Mouse (Mus musculus): ENCODE data around the gene B3gnt6.
"Not testable (repeated sequence)": the region's sequence is repeated elsewhere in the genome, so short reads cannot be mapped to it uniquely, and the experiment has no call there.

The B3gnt6 gene

DNA sequence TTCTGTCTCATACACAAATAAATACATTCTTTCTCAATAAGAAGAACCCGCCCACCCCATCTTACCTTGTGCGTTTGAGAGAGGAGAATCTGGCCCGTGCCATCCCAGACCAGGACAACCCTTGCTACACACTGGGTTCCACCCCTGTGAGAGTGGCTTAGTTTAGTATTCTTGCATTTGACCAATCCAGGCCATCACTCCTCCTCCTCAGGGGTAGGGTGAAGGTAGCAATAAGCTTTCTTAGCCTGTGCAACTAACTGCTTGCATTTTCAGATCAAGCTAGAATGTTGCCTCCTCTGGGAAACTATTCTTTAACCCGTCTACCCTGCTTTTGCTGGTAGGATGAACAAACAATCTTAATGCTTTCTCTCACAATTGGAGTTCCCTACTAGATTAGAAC, at the start of gene B3gnt6:
Gene B3gnt6, minus strand, starts transcription at position 101 of the 400 bp plus-strand sequence.
- no peak for DNase-seq

GRCm38 (mm10) chr7:98236686-98237359, 37.5 kb upstream of the B3gnt6 start:
- DNase-seq: peak; percentile 89

DNA sequence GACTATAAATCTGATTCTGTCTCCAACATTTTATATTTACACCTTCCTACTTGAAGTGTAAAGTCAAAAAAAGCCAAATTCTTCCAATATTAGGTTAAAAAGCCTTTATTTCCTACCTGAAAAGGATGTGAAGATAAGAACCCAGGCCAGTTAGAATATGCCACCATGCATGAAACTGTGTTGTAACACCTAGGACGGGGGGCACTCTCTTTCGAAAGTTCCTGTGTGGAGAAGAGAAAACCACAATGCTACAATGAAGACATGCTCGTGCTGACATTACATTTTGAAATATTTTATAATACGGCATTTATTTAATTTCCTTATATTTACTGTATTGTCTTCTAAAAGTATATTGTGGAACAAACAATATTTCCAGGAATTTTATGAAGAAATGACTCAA, 24.5 kb upstream of the B3gnt6 start:
- no peak for DNase-seq

- no peak for DNase-seq
Measured at GRCm38 (mm10) chr7:98216713-98217112, 17.4 kb upstream of the B3gnt6 start.

GRCm38 (mm10) chr7:98202946-98203345, 3.7 kb upstream of the B3gnt6 start:
- DNase-seq: no peak

- no peak for DNase-seq
Measured at GRCm38 (mm10) chr7:98201493-98202028, 2.3 kb upstream of the B3gnt6 start.

- no peak for DNase-seq
Measured at GRCm38 (mm10) chr7:98200396-98200795, 1.1 kb upstream of the B3gnt6 start.

DNA sequence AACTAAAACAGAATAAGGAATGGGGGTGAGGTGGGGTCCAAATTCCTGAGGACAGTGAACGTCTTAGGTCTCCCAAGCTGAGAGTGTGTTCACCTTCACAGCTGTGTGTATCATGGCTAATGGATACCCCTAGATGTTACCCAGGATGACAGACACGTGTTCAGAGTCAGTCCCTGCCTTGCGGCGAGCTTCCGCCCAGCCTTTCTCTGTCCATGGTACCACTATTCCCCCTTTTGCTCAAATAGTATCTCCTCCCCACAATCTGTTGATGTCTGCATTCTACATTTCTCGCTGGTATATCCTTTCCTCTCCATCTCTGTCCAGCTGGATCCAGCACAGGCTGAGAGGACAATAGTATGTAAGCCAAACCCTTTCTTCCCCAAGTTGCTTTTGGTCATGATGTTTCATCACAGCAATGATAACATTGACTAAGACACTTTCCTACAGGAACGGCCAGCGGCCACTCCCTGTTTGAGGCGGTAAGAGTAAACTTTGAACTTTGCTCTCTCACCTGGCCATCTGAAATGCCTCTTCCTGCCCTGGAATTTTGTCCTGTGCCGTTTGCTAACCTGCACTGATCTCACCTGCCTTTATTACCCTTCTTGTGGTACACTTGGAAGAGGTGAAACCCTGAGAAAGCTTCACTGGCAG, 4.0 kb downstream of the B3gnt6 start:
- no peak for DNase-seq

DNA sequence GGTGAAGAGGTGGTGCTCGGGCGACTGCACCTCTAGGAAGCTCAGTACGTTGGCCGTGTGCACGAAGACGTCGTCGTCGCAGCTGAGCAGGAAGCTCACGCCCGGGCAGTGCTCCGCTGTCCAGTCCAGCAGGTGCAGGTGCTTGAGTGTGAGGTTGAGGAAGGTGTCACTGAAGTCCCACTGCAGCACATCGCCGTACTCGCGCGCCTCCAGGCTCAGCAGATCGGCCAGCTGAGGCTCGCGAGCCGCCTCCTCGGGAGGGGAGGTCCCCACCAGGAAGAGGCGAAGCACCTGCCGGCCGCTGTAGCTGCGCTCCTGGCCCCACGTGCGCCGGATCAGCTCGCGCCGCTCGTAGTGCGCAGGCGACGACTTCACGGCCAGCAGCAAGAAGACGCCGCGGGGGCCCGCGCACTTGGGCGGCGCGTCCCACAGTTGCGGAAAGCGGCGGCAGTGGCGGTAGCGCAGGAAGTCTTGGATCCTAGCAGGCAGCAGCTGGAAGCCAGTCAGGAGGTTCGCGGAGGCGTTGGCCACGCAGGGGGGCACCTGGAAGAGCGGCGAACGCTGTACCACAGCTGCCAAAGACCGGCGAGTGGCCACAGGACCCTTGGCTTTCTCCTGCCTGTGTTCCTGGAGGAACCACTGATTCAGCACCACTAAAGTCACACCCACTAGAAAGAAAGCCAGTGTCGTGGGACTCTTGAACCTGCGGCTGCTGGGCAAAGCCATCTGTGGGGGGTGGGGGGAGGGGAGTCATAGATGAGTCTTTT, 5.1 kb downstream of the B3gnt6 start:
- no peak for DNase-seq

GRCm38 (mm10) chr7:98193515-98194025, 5.7 kb downstream of the B3gnt6 start:
- DNase-seq: no peak

DNA sequence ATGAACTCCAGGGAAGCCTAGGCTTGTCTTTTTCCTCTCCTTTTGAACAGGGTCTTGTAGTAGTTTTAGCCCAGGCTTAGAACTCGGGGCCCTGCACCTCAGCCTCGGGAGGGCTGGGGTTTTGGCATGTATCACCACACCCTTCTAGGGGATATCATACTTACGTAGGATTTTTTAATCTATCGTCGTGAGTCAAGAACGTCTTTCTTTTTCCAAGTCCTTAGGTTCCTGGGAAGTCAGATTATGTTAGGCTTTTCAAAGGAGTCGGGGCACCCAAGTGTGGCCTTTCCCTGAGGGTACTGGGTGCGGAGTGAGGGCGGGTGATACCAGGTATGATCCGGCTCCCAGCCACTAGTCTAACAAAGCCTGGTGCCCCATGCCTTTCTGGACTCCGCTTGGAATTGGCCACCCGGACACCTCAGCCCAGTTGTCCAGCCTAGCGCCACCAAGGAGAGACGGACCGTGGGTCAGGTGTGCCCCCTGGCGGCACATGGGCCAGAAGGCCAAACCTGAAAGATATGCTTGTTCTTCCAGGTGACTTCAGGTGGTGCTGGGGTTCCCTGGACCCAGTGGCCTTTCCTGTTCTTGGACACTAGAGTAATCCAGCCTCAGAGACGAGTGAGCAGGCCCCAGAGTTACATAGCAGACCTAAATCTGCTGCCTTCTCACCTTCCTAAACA, 7.6 kb downstream of the B3gnt6 start:
- no peak for DNase-seq

GRCm38 (mm10) chr7:98190578-98190977, 8.7 kb downstream of the B3gnt6 start:
- DNase-seq: no peak

- DNase-seq: no peak
Measured at GRCm38 (mm10) chr7:98189745-98190144, 9.5 kb downstream of the B3gnt6 start.

DNA sequence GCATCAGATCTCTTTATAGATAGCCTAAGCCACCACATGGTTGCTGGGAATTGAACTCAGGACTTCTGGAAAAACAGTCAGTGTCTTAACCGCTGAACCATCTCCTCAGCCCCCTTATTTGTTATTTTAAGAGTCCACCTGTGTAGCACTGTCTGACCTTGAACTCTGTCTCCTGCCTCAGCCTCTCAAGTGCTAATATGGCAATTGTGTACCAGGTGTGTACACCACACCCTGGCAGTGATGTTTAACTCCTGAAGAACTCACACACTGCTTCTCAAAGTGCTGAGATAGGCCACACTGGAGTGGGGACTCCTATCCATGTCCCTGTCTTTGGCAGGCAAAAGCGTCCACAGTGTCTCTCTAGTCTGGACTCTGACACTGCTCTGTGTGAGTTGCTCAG, 10.6 kb downstream of the B3gnt6 start:
- DNase-seq: no peak

DNA sequence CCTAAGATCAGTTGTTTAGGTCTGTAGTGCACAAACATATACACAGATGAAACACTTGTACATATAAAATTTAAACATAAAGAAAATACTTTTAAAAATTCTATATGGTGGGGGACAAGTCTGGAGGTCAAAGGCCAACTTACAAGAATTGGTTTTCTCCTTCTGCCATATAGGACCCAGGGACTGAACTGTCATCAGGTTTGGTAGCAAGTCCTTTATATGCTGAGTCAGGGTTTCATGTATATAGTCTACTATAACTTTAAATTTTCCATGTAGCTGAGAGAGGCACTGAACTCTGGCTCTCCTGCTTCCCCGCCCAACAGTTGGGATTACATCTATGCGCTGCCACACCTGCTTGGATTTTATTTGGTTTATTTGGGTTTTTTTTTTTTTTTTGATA, 11.0 kb downstream of the B3gnt6 start:
- DNase-seq: no peak

DNA sequence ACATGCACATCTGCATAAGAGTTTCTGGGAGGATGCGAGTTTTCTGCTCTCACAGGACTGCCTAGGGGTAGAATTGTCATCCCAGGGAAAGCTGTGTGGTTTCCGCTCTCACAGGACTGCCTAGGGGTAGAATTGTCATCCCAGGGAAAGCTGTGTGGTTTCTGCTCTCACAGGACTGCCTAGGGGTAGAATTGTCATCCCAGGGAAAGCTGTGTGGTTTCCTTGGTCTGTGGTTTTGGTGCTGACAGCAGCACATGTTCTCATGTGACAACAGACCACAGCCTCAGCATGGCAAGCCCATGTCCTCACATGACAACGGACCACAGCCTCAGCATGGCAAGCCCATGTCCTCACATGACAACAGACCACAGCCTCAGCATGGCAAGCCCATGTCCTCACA, 11.9 kb downstream of the B3gnt6 start:
- DNase-seq: not testable (repeated sequence)

DNA sequence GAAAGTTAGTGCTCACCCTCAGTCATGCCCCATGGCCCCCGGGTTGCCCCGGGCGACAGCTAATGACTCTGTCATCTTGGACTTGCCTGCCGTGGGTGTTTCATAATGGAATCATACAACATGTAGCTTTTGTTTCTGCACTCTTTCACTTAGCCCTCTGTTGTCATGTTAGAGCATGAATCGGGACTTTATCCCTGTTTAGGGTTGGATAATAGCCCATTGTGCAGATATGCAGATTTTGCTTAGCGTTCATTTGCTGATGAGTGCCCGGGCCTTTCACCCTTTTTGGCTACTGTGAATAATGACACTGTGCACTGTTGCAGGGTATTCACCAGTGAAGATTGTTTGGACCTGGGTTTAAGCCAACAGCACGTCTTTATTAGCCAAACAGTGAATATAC, 12.6 kb downstream of the B3gnt6 start:
- no peak for DNase-seq

- no peak for DNase-seq
Measured at GRCm38 (mm10) chr7:98185326-98185725, 14.0 kb downstream of the B3gnt6 start.

DNA sequence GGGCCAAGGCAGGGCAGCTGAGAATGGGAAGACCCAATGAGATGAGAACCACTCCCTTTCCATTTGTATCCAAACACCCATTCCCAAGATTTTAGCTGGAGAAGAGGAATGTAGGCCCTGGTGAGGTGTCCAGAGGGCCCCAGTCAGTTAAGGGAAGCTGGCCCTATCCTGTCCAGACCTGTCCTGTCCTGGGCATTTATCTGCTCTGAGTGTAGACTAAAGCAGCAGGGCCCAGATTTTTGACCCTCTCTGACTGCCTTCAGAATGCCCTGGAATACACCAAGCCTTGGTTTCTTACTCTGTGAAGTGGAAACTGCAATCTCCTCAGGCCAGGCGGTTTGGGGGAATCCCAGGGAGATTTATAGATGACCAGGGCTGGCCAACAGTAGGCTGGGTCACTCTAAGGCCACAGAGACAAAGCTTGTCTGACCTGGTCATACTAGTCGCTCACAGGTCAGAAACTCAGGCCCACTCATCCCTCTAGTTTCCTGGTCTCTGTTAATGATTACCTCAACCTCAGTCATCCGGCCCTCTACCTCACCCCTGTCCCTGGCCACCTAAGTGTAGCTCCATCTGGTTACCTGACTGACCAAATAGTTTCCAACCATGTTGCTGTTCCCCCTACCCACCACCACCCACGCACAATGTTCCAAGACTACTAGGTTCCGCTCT, 20.6 kb downstream of the B3gnt6 start:
- DNase-seq: no peak

- peak; percentile 78 for DNase-seq
Measured at GRCm38 (mm10) chr7:98177929-98178559, 21.2 kb downstream of the B3gnt6 start, which contains the start of gene Capn5. TSS of gene Capn5 (minus strand) at chr7:98178274.

DNA sequence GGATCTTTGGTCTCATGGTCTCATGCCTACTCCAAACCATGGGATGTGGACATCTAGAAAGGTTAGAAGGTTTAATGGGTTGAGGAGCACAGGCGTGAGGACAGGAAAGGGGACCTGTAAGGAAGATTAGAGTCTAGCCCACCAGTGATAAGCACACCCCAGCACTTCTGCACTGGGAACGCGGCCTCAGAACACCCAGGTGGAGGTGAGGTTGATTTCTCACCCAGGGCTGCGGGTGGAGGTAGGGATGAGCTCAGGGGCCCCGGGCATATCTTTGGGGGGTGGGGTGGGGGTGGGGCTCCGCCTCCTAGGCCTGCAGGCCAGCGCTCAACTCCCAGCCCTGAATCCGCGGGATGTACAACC, 21.7 kb downstream of the B3gnt6 start:
- DNase-seq: no peak

- DNase-seq: no peak
Measured at GRCm38 (mm10) chr7:98177071-98177485, 22.2 kb downstream of the B3gnt6 start.
